Mouse (Mus musculus) T-helper 2 cell (primary cell): ENCODE results near the gene Epha8.

Source experiments
- in situ Hi-C: fragments of 300-600 bp; cut with MboI, MseI; formaldehyde crosslinking; loops from one replicate; pipeline ENCODE4 v1.15.1; 2025; ENCODE audit warnings: high pct_unique_total_duplicates

The Epha8 gene

DNA sequence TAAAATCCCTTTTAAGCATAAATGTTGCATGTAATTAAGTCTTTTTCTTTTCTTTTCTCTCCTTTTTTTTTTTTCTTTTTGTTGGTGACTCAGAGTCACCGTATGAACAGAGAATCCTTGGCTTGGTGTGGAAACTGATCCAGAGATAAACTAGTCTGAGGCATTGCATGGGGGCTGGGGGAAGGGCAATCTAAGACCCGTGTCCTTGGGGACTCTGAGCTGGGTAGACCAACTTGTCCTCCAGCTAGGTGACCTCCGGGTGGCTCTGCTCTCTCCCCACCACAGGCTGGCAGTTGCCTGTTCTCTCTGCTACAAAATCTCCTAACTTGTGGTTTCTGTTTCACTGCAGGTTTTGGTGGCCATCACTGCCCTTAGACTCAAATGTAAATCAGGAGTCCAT, 3.5 kb upstream of the Epha8 start:
- in situ Hi-C loops = no loop called here

DNA sequence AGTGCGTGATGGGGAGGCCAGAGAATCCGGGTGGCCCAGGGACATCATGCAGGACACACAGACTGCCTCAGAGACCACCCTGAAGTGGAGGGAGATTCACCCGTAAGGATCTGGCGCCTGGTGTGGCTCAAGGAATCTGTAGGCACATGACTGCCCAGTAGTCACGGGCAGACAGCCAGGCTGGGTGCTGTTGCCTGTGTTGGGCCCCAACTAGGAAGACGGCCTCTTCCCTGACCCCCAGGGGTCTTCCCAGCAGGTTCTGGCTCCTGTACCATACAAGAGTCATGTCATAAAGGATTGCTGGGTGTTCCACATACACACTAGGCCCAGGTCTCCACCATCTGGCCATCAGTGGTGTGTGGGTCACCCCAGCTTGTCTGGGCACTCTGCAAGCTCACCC, 2.1 kb downstream of the Epha8 start:
- in situ Hi-C loops = no loop called here

DNA sequence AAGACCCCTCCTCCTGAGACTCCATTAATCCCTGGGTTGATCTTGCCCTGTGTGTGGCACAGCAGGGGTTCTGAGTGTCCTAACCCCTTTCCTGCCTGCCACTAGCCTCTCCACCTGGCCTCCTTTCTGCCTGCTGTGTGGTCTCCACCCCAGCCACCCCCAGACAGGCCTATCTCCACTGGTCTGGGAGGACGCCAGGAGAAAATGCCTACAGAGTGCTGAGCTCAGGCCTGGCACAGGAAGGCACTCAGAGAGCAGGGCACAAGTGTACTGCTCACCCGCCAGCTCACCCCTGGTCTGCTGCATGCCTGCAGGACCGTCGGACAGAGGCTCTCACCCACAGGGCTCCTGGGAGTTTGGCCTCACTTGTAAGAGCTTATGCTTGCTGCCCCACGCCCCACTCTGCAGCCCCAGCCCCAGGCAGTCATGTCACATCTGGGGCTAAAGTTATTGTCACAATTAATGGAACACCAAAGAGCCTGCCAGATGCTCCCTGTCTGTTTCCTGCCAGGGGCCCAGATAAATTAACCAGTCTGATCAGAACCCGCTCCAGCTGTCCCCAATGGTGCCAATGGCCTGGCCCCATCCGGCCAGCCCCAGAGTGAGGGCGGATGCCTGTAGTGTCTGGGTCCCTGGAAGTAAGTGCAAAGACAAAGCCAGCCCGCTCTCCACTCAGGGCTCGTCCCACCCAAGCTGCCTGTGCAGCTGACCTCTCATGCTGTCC, 7.2 kb downstream of the Epha8 start:
- in situ Hi-C loops = no loop called here

DNA sequence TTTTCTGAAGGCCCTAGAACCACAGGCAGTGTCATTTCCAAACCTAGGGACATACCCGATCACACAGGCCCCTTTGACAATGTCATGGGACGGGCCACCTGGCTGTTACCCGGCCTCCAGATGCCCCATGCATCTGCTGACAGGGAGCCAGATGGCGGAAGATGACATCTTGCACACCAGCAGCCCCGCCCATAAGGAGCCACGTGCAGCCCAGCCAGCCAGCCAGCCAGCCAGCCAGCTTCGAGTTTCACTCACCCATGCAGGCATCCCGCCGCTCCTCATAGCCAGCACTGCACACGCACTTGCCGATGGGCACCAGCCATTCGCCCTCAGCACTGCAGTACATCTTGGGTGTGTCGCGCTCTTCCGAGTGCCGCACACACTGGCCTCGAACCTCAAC, 11.2 kb downstream of the Epha8 start:
- in situ Hi-C loops = no loop called here

DNA sequence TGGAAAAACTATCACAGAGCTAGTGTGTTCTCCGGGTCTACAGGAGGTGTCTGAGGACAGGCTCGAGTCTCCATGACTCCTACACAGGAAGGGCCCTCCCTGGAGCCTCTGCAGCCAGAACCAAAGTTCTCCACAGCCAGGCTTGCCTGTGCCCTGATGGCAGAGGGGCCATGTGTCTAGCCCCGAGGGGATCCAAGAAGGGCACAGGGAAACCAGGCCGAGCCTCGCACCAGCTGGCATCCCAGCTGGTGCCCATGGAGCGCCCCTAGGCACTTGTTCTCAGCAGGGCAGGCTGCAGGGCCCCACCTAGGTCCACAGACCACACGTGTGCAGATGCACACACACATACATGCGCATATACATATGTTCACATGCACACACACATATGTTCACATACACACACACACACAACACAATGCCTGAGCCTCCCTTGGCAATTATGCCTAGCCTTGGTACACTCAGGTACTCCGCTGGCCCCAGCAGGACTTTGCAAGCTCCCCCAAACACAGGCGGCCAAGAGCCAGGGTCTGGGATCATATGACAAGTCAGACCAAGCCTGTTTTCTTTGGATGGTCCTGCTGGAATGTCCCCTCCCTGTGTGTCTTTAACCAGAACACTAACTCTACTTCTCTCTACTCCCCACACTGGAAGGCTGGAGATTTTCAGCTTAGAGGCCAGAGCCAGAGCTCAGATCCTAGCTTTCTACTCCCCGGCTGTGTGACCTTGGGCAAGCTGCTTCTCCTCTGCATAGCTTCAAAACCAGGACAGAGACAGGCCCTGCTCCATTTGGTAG, 11.9 kb downstream of the Epha8 start:
- in situ Hi-C loops = no loop called here

DNA sequence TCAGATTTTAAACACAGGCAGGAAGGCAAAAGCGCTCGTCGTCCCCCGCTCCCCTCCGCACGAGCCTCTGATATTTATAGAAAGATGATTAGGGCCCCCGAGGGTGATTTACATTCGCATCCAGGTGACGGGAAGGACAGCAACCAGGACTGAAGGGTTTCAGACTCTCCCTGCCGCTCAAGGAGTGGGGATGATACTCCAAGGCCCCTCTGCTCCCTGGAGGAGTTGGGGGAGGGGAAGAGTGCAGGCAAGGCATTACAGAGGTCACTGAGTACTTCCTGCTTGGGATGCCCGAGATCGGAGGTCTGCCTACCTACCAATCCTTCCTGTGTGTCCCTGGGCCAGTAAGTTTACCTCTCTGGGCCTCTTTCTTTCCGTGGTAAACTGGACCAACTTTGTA, 13.4 kb downstream of the Epha8 start:
- in situ Hi-C loops = no loop called here

DNA sequence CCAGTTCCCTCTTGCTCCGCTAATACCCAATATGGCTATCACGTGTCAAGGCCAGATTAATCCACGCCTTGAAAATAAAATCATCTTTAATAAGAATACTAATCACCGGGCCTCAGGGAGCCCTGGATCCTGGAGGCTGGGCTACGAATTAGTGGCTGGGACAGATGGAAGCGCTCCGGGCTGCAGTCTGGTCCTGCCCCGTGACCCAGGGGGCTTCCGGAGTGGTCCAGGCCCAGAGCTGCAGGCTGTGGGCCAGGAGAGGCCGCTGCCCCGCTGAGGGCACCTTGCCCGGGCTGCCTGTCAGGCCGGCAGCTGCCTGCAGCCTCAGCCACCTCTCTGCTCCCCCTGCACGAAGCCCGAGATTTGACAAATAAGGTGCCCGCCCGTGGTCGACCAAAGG, 13.9 kb downstream of the Epha8 start:
- in situ Hi-C loops = no loop called here

DNA sequence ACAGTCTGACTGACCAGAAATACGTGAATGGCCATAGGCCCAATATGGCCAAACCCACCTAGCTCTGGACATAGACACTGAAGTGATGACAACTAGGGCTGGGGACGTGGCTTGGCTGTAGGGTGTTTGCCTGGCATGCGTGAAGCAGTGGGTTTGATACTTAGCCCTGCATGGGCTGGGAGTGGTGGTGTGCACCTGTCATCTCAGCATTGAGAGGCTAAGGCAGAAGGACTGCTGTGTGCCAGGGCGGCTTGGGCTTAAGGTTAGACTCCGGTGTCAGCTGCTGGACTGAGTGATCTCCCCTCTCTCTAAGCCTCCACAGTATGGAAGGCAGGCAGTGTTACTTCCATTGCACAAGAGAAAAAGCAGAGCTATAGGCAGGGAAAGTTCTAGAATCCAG, 18.7 kb downstream of the Epha8 start:
- in situ Hi-C loops = no loop called here

DNA sequence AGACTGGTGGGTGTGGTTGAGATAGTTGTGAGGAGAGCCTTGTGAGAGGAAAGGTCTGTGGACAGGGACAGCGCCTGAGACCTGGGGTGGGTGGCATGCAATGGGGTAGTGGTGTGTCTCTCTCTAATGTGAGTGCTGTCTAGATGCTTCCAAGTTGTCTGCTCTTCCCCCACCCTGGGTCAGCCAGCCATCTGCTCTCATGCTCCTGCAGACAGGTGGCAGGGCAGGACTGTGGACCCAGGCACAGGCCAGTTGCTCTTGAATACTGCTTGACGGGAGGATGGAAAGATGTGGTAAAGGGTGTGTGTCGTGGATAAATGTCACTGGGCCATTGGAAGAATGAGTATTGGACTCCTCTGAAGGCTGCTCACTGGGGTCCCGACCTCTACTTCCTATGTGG, 19.3 kb downstream of the Epha8 start:
- in situ Hi-C loops = no loop called here

DNA sequence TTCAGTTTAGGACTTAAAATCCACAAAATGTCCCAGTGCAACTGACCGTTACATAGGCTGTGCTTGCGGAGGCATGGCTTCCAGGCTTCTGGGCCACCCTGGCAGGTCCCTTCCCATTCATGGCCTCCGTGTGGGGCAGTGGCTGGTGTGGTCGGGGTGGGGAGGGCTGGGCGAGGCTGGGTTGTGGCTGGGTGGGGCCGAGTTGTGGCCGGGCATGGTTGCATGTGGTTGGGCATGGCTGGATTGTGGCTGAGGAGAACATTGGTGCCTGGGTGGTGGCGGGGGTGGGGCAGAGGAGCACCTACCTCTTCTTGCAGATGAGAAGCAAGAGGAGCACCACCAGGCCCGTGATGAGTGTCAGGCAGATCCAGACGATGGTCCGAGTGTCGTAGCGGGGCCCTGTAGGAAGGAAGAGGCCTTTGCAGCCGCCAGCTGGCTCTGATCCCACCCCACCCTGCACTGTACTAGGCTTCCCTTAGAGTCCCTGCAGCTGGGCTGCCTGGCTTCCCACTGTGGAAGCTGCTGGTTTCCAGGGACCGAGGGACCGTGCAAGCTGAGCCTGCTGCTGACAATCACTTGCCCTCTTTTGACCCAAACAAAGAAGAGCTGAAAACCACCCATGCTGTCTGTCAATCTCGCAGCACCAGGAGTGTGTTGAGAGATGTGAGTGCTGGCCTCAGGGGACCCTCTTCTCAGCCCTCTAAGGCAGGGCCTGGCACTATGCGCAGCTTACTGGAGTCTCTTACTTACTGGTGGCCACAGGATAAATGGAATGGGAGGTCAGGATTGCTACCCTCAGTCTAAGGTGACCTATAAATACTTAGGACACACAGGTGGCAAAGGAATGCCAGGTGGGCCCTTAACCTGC, 21.6 kb downstream of the Epha8 start:
- in situ Hi-C loops = no loop called here

DNA sequence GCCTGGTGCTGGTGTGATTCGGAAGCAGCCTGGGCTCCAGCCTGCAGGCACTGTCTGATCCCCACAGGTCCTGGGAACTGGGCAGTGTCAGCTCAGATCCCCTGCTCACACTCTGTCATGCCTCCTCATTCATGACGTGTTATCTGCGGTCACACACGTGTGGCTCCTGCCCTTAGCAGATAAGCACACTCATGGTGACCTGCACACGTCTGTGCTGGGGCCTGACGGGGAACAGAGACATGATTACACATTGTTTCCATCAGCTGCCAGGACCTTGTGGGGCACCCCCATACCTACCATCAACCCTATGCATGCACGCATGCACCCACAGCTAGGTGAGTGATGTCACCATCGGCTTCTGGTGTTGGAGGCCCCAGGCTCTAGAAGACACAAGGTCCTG, 26.1 kb downstream of the Epha8 start:
- in situ Hi-C loops = no loop called here

DNA sequence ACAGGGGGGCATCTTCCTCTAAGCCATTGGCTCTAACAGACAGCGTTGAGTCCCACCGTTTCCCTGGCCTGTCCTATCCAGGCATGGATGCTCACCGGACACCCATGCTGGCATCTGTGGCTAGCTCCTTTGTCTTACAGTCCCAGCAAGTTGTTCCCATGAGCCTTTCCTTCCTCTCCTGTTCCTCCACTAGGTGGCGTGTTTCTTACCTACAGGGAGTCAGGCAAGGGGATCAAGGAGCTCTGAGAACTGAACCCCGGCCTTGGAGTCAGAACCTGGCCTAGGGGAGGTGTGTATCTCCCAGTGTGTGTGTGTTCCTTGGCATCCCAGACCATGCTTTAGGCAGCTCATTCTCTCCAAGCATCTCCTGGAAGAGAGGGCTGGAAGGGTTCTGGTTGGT, 27.7 kb downstream of the Epha8 start:
- in situ Hi-C loops = loop anchor here (10.0 kb wide), 1 partner anchor 146 kb away; no protein-coding TSS in a partner anchor

DNA sequence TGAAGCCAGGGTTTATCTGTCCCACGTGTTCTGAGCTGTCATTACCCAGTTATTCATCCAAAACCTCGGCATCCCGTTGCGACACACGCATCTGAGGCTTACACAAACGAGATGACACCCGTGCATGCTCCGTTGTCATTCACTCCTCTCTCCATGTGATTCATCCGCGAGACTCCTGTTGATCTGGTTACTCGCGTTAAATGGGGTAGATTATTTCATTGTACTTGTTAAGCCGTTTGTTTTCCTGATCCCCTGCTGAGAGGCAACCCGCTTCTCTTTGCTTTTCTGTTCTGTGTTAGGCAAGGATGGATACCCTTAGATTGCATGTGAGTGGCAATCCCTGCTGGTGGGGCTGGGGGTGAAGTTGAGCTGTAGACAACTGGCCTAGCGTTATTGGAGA, 30.8 kb downstream of the Epha8 start:
- in situ Hi-C loops = loop anchor here (10.0 kb wide), 1 partner anchor 149 kb away; no protein-coding TSS in a partner anchor

DNA sequence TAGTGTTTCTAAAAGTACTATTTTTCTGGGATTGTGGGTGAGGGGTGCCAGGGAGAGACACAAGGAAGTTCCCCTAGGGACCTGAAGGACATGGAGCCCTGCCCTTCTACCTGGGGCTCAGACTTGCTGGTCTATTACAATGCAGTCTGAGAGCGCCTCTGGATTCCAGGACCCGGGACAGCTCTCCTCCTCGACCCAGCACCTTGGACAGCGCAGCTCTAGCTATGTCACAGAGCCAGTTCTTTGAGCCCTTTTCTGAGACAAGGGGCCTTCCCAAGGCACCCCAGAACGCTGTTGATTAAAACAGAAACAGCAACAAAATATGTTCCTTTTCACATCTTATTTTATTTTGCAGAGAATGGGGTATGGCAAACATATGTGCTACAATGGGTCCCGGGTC, 32.1 kb downstream of the Epha8 start:
- in situ Hi-C loops = loop anchor here (10.0 kb wide), 1 partner anchor 150 kb away; no protein-coding TSS in a partner anchor

DNA sequence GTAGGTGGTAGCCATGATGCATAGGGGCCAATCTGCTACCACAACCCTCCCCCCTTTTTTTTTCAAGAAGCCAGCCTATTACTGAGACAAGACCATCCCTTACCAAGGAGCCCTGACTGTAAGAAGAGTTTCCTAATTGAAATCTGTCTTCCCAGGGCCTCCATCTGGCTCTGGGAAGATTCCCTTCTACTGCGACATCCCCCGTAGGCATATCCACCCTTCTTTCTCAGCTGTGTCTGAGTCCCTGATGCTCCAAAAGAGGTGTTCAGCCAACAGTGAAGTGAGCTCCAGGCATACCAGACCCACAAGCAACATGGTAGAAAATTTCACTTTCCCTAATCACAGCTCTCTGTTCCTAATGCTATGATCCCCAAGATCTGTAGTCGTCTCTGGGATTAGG, 37.1 kb downstream of the Epha8 start:
- in situ Hi-C loops = no loop called here

DNA sequence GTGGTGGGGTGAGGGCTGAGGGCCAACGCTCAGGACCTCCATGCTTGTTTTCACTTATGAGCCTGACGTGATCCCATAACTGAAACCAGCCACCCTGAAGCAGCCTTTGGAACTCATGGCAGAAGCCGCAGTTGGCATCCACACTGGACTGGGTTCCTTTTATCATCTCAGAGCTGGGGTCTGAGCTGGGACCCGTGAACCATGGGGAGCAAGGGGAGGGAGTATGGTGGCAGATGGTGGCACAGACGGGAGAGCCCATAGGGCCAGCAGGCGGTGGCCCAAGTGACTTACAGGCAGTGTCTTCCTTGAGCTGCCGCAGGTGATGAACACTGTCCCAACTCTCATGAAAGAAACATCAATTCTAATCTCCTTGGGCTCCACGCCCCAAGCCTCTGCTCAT, 37.8 kb downstream of the Epha8 start:
- in situ Hi-C loops = no loop called here

DNA sequence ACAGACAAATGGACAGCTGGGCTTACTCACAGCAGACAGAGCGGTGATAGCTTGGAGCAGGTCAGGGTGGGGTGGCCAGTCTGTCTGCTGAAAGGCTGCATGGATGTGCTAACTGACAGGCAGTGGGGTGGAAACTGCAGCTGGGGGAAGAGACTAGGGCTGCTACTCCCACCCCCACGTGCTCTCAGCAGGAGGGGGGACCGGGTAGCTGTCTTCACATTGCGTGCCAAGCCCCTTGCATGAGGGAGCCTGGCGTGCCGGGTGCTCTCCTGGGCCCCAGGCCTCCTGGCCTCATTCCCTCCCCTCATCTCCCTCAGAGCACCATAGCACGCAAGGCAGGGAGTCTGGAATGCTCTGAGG, 39.5 kb downstream of the Epha8 start:
- in situ Hi-C loops = no loop called here

DNA sequence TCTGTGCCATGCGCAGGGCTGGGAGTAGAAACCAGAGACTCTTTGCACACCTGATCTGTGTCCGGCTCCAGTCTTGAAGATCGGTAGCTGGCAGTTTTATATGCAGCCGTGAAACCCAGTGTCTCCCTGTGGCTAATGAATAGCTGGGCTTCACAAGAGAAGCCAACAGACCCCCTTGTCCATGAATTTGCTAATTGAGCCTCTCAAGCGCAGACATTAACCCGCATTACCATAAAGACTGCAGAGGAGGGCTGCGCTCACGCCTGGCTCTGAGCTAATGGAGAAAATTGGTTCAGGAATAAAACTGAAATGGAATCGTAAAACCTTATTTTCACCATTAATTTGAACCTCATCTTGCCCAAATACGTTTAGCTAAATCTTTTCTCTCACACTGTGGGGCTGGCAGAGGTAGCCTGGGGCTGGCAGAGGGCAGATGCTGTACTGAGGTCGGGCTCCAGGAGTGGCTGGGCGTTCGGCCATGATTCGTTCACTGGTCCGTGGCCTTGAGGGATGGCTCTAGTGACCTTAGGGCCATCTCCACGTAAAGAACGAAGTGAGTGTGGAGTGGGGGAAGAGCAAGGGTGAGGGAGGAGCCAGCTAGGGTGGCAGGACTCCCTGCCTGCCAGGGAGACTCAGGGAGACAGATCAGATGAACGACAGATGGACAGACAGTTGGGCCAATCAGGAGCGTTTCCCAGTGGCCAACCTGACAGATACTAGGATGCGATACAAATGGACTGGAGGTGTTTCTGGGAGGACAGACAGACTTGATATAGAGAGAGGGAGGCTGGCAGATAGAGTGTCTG, 40.1 kb downstream of the Epha8 start:
- in situ Hi-C loops = no loop called here

DNA sequence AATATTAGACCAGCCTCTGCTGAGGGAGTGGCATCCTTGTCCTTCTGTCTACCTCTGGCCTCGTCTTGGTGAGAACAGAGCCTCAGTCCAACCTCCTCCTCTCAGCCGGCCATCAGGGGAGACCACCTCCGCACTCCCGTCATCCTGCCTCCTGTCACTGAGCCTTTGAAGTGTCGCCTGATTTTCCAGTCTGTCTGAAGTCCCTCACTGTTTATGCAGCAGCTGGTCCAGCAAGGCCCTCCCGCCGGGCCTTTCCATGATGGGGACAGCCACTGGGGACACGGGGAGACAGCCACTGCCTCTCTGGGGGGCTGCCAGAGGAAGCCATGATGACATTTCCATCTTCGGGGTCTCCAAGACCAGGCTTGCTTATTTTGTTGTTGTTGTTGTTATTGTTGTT, 43.8 kb downstream of the Epha8 start:
- in situ Hi-C loops = no loop called here

DNA sequence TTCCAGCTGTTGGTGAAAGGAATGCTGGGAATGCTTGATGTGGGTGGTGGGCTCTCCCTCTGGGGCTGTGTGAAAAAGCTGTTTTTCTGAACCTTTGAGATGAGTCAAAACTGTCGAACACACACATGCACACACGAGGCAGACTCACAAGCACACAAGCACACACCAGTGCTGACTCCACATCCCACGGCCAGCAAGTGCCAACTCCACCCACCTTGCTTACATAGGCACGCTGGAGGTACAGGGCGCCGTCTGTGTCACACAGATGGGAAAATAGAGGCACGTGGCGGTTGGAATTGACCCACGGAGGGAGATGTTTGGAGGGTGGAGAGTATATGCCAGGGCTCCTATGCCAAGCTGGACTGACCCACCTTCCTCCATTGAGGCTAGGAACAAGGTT, 44.8 kb downstream of the Epha8 start:
- in situ Hi-C loops = no loop called here

DNA sequence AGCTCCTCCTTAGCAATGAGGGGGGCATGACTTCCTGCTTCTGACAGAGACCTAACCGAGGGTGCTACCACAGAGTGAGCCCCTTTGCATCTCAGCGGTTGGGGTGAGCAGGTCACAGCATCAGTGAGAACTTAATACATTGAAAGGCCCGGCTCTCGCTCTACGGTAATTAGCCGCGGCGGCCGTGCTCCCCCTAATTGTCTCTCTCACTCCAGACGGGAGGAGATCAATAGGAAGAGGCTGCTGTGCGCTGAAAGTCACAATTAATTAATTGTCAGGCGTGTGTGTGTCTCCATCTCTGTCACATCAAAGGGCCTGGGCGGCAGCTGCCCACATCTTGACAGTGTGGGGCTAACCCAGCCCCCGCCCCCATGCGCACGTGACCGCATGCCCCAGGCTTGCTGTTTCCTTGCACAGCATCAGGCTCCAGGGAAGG, 45.4 kb downstream of the Epha8 start:
- in situ Hi-C loops = no loop called here
